Mouse (Mus musculus): Measurements from ENCODE around the gene Vmn2r5. TPM values are rescaled to one million over a fixed set of nuclear protein-coding genes. Genes with fewer than 3 reads are reported as not detected.

Vmn2r5 gene
- not detected for total RNA-seq (2023)

GRCm38 (mm10) chr3:64509742-64510141 is at the start of gene Vmn2r5:
Gene Vmn2r5, minus strand, starts transcription at chr3:64509842.

Other genes with a start within 250 kb of the Vmn2r5 start
- gene Vmn2r3, start 220.1 kb downstream of the Vmn2r5 start, total RNA-seq (2023), result not detected
- gene Vmn2r4, start 94.5 kb downstream of the Vmn2r5 start, total RNA-seq (2023), result not detected
- gene Vmn2r6, start 56.0 kb upstream of the Vmn2r5 start, total RNA-seq (2023), result not detected

Data from monocyte, adult 59 days (primary cell).